Mouse (Mus musculus) skeletal muscle tissue, postnatal 0 days (tissue): ENCODE data around the gene Rhbdl1. TPM values are rescaled to one million over a fixed set of nuclear protein-coding genes. Genes with fewer than 3 reads are reported as not detected.

Experiments used
- polyA plus RNA-seq: library from polyadenylated mRNA; unstranded; fragments of >200 nt; fragmentation: Nextera tagmentation; extraction: Ambion mirVana; gene quantifications from 2 replicates; pipeline ENCODE4 v1.2.1, GENCODE M21; 2015

Gene Rhbdl1
- 13.6 and 17.2 TPM in 2 replicates for polyA plus RNA-seq

DNA sequence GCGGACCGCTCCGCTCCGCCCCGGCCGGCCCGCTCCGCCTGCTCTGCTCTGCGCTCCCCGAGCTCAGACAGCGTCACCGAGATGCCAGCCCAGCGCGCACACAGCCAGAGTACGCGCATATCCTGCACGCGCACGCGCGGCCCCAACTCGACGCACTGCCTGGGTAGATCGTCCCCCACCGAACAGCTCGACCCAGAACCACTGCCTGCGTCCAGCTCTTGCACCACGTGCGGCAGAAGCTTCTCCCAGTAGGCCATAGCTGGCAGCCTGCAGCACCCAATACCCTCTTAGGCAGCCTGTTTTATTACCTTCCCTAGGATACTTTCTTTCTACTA, at the start of gene Rhbdl1:
Rhbdl1 (minus strand) TSS at position 220 of the 335 bp plus-strand sequence.

DNA sequence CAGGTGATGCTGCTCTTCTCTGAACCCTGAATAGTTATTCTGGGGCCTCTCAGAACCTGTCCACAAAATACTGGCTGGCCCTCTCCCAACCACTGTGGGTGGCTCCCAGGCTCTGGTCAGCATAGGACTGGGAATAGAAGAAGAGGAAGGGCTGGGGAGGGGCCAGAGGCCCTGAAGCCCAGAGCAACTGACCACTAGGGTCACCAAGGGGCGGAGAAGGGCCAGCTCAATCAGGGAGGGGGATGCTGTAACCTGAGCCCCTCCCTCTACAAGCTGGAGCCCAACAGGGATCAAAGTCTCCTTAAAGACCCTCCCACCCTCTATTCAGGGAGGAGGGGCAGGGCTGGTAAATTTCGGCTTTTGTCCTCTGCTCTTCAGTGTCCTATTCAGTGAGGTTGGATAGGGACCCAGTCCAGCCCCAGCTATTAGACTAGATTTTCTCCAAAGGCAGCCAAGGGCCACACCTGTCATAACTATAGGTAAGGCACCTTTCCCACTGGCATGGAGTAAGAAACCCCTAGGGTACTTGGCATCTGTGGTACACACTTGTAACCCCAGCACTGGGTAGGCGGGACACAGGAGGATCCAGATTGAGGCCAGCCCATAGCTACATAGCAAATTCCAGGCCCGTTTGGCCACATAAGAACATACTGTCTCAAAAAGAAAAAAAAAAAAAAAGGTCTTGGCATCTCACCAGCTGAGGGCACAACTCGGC, 43.3 kb upstream of the Rhbdl1 start, which contains the start of gene Wfikkn1:
Wfikkn1 (minus strand) TSS at position 663 of the 715 bp plus-strand sequence.

DNA sequence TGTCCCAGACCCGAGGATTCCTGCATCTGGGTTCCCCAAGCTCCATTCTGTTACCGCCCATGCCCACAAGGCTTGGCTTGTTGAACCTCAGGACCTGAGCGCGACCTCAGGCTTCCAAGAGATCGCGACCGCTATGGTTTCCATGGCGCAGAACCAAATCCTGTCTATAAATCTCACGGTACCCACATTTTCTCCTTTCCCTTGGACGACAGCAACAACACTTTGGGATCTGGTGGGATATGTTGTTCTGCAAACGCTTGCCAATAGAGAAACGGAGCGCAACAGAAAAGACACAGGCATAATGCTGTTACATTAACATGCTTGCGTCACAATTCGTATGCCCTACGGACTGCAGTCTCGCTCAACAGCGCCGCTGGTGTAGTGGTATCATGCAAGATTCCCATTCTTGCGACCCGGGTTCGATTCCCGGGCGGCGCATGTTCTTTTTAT, 37.7 kb upstream of the Rhbdl1 start, which contains the start of gene Mettl26:
Mettl26 (plus strand) TSS at position 354 of the 450 bp plus-strand sequence.

DNA sequence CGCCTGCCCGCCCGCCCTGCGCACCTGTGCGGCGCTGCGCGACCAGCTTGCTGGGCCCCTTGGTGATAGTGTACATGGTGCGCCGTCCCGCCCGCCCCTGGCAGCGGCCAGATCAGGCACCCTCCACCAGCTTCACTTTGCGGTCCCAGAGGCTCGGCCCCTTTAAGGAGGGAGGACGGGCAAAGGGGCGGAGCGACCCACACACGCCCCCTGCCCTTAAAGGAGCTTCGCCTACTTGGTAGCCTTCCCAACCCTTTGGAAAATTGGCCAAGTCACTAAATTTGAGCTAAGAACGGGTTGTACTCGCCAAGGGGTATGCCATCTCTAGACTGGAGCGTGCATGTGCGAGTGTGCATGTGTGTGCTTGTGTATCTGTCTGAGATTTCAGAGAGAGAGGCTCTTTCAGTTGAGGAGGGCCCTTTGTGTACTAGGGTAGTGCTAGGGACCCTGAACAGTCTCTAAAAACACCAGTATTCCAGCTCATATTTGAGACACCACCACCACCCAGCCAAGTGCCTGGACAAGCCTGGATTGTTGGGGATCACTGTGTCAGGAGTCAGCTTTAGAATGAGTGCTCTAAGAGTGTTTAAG, 31.6 kb upstream of the Rhbdl1 start, which contains the start of gene Mcrip2:
Mcrip2 (minus strand) TSS at position 164 of the 591 bp plus-strand sequence.

DNA sequence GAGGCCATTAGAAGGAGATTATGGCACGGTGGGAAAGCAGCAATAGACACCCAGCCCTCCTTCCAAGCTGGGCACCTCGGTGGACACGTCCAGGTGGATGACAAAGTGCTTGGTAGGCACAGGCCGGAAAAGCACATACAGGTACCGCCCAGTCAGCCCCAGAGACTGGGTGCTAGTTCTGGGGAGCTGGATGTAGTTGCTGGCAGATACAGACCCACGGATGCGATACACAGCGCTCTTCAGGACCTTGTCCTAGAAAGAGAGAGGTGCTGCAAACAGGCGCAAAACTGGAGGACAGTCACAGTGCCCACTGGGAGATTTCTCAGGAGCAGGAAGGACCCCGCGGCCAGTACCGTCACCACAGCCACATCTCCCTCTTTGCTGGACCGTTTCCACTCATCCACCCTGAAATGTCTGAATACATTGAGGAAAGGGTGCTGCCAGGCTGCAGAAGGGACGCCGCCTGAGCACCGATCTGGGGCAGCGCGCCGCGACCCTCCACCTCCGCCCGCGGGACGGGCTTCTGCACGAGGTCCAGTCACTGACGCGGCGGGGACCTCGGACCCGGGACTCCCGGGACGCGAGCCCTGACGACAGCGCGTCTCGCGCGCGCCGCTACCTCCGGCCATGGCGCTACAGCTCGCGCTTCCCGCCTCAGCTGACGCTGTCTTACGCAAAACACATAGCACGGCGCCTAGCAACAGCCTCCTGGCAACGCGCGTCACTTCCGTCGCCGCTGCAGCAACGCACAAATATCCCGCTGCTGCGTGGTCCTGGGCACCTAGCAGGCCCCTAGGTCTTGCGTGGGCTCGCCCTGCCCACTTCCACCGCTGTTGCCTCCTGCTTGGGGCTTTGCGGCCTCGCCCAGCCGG, 24.0 kb upstream of the Rhbdl1 start, which contains the start of gene Wdr90:
Wdr90 (minus strand) TSS at position 670 of the 872 bp plus-strand sequence.

DNA sequence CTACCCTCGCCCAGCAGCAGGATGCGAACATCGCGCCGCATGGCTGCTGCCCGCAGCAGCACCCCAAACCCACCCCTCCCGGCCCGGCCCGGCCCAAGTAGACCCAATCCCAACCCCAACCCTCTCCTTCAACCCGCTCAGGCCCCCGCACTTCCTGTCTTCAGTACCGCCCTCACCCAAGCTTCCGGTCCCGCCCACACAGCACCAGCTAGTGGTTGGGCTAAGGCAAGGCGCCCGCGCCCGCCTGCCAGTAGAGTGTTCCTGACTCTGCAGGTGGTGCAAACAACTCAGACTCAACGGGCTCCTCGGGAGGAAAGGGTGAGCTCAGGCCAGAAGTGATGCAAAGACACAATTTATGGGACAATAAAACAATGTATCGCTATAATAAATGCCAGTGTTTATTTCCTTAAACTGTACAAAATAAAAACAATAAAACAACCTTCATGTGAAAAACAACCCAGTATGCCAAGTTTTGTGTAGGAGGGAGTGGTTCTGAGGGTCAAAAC, 7.4 kb upstream of the Rhbdl1 start, which contains the start of gene Rhot2:
Rhot2 (minus strand) TSS at position 456 of the 506 bp plus-strand sequence.

DNA sequence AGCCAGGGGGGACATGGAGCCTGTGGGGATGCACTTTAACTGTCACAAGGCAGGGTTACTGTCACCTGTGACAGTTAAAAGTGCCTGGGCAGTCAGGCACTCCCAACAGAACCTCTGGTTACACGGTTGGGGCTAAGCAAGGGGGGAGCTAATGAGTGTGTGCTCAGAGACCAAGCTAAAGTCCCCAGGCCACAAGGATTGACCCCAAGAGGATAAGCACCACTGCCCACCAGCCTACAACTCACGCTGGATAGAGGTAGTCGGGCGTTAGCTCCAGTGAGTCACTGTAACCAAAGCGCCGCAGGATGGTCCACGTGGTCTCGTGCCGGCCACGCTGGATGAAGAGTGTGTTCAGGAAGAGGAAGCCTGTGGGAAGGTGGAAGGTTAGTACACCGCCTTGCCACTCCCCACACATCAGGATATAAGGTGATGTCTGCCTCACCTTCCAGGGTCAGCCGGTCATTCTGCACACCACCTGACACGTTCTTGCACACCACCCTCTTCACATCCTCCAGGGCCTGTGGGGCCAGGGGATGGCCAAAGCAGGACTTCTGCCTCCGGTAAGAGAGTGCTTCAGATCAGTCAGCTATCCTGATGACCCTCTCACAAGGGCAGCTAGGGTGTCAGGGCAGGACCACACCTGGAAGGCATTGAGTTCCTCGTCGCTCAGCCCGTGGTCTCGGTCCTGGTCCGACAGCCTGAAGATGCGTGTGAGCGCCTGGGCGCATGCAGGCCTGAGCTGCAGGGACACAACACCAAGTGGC, 4.2 kb upstream of the Rhbdl1 start, which contains the start of gene Gm20683:
Gm20683 (minus strand) TSS at position 647 of the 764 bp plus-strand sequence.

DNA sequence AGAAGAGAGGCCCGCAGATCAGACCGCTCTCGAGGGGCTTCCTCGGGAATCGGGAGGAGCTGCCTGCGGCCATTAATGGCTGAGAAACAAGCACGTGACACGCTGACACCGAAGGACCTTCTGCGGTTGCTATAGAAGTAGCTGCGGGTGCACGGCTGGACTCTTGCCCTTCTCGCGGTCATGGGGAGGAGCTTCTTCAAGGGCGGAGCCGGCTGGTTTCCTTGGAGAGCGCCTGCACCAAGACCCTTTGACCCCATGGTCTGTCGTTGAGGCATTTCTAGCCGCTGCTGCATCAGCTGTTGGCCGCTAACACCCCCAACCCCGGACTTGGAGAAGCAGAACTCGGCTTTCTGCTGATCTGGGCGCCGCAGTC, 3.8 kb downstream of the Rhbdl1 start, which contains the start of gene Stub1:
Stub1 (minus strand) TSS at position 114 of the 373 bp plus-strand sequence.

DNA sequence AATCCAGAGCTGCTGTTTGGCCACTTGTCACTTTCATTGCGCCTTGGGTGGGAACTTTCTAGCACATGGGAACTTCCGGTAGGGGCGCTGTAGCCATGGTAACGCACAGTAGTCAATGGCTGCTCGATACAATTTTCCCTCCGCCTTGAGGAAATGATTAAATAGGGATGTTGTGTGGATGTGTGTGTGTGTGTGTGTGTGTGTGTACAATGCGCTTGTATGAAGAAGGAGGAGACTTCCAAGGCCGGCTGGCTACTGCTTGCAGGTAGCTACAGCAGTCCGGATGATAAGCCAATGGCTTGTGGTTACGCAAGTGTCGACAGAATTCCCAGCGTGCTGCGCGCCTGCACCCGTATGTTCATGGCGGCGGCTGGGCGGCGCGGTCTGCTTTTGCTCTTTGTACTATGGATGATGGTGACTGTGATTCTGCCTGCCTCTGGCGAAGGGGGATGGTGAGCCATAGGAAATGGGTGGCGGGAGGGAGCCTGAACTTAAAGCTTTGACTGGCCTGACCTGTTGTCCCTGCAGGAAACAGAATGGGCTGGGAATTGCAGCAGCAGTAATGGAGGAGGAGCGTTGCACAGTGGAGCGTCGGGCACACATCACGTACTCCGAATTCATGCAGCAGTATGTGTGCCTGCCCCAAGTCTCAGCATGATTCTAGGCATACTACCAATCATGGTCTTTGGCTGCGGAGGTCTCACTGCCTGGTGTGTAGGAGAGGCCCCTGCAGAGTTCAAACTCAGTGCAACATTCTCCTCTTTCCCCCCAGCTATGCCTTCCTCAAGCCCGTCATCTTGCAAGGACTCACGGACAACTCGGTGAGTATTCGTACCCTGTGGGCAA, 8.2 kb downstream of the Rhbdl1 start, which contains the start of gene Jmjd8:
Jmjd8 (plus strand) TSS at position 156 of the 846 bp plus-strand sequence.

DNA sequence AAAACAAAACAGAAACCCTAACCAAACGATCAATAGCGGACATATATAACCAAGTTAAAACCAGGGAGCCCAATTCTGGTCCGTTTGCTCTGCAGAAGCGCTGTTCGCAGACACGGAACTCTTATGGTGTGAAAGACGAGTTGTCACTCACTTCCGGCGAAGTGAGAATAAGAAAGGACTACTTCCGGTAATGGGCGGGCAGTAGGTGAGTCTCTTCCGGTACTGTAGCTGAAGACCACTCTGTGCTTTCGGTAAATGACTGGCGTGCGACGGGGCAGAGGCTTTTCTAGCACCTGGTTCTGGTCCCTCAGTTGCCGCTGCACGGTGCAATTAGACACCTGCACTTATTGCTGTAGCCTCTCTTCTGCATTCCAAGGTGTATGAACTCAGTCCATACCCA, 13.6 kb downstream of the Rhbdl1 start, which contains the start of gene Wdr24:
Wdr24 (plus strand) TSS at position 176 of the 400 bp plus-strand sequence.

DNA sequence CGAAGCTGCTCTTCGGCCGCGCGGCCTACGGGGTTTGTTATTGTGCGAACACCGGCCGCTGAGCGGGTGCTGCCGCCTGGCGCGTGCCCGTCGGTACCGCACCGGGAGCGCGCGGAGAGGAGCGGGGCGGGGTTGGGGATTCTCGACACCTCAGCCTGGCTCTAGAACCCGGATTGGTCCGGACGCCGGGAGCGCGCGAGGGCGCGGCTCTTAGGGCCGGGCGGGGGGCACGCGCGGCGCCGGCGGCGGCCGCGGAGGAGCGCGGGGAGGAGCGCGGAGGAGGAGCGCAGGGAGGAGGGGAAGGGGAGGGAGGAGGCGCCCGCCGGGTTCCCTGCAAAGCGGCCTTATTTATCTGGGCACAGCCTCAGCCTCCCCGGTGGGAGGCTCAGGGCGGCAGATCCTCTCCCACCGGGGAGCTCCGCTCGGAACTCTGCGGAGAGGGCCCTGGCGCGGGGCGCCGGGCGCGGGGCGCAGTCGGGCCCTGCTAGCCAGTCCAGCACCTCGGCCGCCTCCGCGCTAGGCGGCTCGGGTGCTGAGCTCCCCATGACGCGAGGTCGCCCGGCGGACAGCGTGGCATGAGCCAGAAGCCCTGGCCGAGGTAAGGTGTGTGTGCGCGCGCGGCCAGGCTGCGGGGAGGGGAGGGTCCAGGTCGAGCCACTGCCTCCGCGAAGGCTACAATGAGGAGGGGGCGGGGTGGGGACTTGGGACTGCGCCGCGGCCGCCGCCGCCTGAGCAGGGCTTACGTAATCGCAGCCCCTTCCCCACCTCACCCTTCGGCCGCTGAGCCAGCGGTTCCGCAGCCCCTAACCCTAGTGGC, 28.1 kb downstream of the Rhbdl1 start, which contains the start of gene Fbxl16:
Fbxl16 (plus strand) TSS at position 297 of the 817 bp plus-strand sequence.

DNA sequence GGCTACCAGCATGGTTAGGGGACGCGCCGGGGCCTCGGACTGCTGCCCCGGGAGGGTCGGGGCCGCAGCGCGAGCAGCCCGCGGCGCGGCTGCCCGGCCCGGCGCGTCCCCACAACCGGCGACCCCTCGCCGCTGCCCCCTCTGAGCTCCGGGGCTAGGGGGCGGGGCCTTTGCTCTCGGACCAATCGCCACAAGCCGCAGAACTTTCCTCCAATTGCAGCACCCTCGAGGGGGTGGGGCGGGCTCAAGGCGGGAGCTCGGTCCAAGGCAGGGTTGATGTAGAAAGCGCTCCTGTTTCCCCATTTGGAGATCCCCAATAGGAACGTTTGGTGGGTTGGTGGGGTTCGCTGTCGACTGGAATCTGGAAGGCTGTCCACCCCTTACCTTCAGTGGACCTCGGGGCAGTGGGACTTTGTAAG, 40.1 kb downstream of the Rhbdl1 start, which contains the start of gene Metrn:
Metrn (minus strand) TSS at position 186 of the 419 bp plus-strand sequence.

DNA sequence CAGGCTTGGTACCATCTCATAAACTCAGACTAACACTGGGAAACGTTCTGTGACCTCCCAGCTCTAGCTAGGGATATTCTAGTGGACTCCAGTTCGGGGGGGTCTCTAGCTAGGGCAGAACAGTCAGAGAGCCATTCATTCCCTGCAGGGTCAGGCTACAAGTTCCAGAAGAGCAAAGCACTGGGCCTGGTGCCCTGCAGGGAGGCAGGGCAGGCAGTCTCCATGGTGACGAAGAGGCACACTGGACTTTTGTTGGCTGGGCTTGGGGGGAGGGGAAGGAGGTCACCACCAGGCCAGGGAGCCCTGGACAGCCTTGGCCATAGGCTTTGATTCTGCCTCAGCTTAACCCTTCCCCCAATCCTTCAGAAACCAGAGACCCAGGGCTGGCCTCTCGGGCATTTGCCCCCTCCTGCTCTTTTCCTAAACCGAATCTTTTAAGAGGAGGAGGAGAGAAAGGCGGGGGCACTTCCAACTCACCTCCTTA, 41.4 kb downstream of the Rhbdl1 start, which contains the start of gene AC134908.4:
AC134908.4 (minus strand) TSS at position 51 of the 484 bp plus-strand sequence.

DNA sequence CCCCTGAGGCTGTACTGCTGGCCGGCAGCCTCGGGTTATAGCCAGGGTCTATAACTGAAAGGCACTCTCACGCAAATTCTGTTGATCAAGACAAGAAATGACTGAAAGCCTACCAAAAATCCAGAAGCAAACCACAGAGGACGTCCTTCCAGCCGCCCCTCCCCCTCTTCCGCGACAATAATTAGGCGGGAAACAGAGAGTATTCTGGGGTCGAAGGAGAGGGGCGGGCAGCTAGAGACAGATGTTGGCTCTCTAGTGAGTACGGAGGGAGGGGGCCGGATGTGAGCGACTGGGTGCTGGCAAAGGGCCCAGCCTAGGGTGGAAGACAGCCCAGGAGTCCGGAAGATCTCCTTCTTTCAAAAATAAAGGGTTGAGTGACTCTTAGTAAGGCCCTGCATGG, 44.5 kb downstream of the Rhbdl1 start, which contains the start of gene Fam173a:
Fam173a (minus strand) TSS at position 287 of the 400 bp plus-strand sequence.

DNA sequence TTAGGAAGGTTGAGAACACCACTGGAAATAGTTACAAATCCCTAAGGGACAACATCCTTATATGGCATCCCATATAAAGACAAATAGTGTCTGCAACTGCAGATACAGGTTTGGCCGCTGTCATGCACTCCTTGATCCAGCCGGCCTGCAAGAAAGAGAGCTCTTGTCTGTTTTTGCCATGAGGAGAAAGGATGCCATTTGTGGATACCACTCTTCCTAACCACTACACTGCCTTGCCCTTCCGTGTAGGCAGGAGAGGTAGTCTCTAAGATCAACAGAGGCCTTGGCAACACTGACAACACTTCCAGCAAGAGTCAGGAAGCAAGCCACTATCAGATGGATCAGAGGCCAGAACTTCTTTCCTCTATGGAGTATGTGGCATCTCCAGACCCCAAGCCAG, 50.8 kb downstream of the Rhbdl1 start, which contains the start of gene Ccdc78:
Ccdc78 (plus strand) TSS at position 301 of the 400 bp plus-strand sequence.

DNA sequence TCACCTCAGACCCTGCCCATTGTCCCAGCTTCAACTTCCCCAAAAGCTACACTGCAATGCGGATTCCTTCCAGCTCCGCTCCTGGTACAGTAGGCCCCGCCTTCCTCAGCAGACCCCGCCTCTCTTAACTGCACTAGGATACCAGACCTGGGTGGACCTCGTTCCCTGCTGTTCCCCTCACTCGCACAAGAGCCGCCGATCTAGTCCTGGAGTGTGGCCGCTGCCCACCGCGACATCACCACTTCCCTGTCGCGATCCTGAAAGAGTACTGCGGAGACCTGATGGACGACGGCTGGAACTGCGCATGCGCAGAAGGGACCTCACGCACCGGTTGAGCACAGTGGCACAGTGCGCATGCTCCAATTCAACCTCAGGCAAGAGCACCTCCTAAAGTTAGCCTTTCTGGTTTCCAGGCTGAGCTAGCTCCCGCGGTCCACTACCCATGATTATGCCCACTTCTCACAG, 51.8 kb downstream of the Rhbdl1 start, which contains the start of gene Haghl:
Haghl (minus strand) TSS at position 393 of the 465 bp plus-strand sequence.

